Mouse (Mus musculus) lung, postnatal 10 days (tissue): Measurements from ENCODE around the gene Wbp11.
"Not testable (repeated sequence)": the region's sequence is repeated elsewhere in the genome, so short reads cannot be mapped to it uniquely, and the experiment has no call there.

Experiments used
- DNase-seq: peaks from one replicate; pipeline ENCODE4 v3.0.0; 2021

Gene Wbp11

GRCm38 (mm10) chr6:136800710-136801109 lies 27.3 kb downstream of the Wbp11 start:
- DNase-seq: no peak

GRCm38 (mm10) chr6:136797874-136798693 lies 29.9 kb downstream of the Wbp11 start:
- not testable (repeated sequence) for DNase-seq

GRCm38 (mm10) chr6:136795850-136796249 lies 32.2 kb downstream of the Wbp11 start:
- DNase-seq: no peak

- DNase-seq: no peak
Measured at GRCm38 (mm10) chr6:136795110-136795509, 32.9 kb downstream of the Wbp11 start.

- DNase-seq: no peak
Measured at GRCm38 (mm10) chr6:136793831-136794525, 34.1 kb downstream of the Wbp11 start.

GRCm38 (mm10) chr6:136792884-136793758 lies 34.9 kb downstream of the Wbp11 start:
- no peak for DNase-seq

- peak; percentile 91 for DNase-seq
Measured at GRCm38 (mm10) chr6:136789391-136789971, 38.6 kb downstream of the Wbp11 start.

GRCm38 (mm10) chr6:136782761-136783160 lies 45.3 kb downstream of the Wbp11 start:
- no peak for DNase-seq

GRCm38 (mm10) chr6:136782146-136782545 lies 45.9 kb downstream of the Wbp11 start:
- no peak for DNase-seq

- DNase-seq: no peak
Measured at GRCm38 (mm10) chr6:136781377-136781986, 46.6 kb downstream of the Wbp11 start, which contains the start of gene Gucy2c. Gene Gucy2c (minus strand): TSS chr6:136781765.

- DNase-seq: no peak
Measured at GRCm38 (mm10) chr6:136776392-136776791, 51.6 kb downstream of the Wbp11 start.

- no peak for DNase-seq
Measured at GRCm38 (mm10) chr6:136769859-136770258, 58.2 kb downstream of the Wbp11 start.

- DNase-seq: no peak
Measured at GRCm38 (mm10) chr6:136769143-136769542, 58.9 kb downstream of the Wbp11 start.

- peak; percentile 56 for DNase-seq
Measured at GRCm38 (mm10) chr6:136763912-136764311, 64.1 kb downstream of the Wbp11 start.
